Mouse (Mus musculus) brain, embryonic 14.5 days (tissue): ENCODE measurements around the gene Cds2. TPM values are rescaled to one million over a fixed set of nuclear protein-coding genes. Genes with fewer than 3 reads are reported as not detected.
A peak's percentile ranks its signal among the peaks of the same experiment; 100 is the strongest.
"Not testable (repeated sequence)": the region's sequence is repeated elsewhere in the genome, so short reads cannot be mapped to it uniquely, and the experiment has no call there.

Experiments
- DNase-seq: peaks from one replicate; pipeline ENCODE4 v3.0.0-alpha.2; 2011; ENCODE audit warnings: low read depth
- CTCF ChIP-seq: fragments of 200-500 bp; IDR thresholded peaks from 2 replicates; pipeline ENCODE4 v1.5.1; 2012; ENCODE audit warnings: inconsistent platforms, mild to moderate bottlenecking, moderate library complexity, borderline replicate concordance; ENCODE audit not compliant: insufficient read depth, insufficient read length; ENCODE audit errors: extremely low read depth
- POLR2A ChIP-seq: fragments of 200-500 bp; IDR thresholded peaks from 2 replicates; pipeline ENCODE4 v1.6.1; 2012; ENCODE audit warnings: mild to moderate bottlenecking, inconsistent platforms, borderline replicate concordance; ENCODE audit not compliant: poor library complexity, insufficient read depth, insufficient read length, severe bottlenecking; ENCODE audit errors: extremely low read depth
- polyA plus RNA-seq: library from polyadenylated mRNA; depleted of rRNA; stranded (reverse); fragments of >200 nt; gene quantifications from 2 replicates; pipeline ENCODE4 v1.2.3, GENCODE M21; 2012

Gene Cds2
- polyA plus RNA-seq, 1 experiment, result 59.5 TPM

DNA sequence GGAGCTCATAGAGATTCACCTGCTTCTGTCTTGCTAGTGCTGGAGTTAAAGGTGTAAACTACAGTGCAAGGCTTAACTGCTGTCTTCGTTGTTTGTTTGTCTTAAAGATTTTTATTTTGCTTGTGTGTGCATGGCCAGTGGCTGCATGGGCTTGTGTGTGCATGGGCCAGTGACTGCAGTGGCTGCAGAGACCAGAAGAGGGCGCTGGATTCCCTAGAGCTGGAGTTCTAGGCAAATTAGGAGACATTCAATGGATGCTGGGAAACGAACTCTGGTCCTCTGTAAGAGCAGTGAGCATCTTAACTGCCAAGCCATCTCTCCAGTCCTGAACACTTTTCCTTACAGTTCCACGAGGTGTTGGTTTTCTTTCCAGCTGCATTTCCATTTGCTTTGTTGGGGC is 12.6 kb downstream of the Cds2 start:
- TF ChIP-seq POLR2A, result no peak
- 0 out of 2 replicates have a peak, but pooled peaks have one; percentile 8 for TF ChIP-seq CTCF
- no peak for DNase-seq

GRCm38 (mm10) chr2:132276249-132276648 is 13.3 kb downstream of the Cds2 start:
- no peak for DNase-seq
- TF ChIP-seq POLR2A (no peak), CTCF (no peak)

- DNase-seq, result no peak
- TF ChIP-seq CTCF (no peak), POLR2A (no peak)
Measured at GRCm38 (mm10) chr2:132278273-132278853, 15.4 kb downstream of the Cds2 start.

GRCm38 (mm10) chr2:132279336-132279882 is 16.5 kb downstream of the Cds2 start:
- DNase-seq, result no peak
- TF ChIP-seq CTCF (no peak), POLR2A (no peak)

GRCm38 (mm10) chr2:132279978-132280377 is 17.0 kb downstream of the Cds2 start:
- TF ChIP-seq POLR2A, result no peak
- TF ChIP-seq CTCF, result no peak
- DNase-seq, result no peak

DNA sequence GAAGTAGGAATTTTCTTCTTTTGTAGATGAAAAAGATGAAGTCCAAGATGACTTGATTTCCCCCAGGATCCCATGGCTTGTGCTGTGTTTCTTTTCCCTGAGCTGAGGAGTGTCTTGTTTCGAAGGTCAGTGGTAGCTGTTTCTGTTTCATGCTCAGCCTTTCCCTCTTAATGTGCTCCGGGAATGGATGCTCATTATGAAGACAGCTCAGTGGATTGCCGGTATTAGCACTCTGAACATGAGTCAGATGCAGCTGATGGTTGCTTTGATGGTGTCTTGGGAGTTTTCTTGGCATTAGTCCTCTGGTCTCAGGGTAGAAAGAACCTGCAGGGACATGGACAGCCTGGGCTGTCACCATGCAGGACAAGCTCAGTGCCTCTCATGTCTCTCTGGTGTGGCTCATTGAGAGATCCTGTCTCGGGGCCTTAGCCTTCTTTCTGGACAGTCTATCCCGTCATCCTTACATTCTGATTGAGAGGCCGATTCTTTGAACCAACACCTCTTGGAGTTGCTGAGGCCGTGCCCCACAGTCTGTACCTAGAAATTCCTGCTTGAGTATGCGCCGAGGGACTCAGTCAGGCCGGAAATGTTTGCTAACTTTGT is 17.7 kb downstream of the Cds2 start:
- TF ChIP-seq CTCF (no peak), POLR2A (no peak)

GRCm38 (mm10) chr2:132281560-132282452 is 18.9 kb downstream of the Cds2 start:
- no peak for DNase-seq
- no peak for TF ChIP-seq CTCF
- TF ChIP-seq POLR2A, result no peak

More for the DNA sequence above, 17.7 kb downstream of the Cds2 start:
- DNase-seq, result no peak

DNA sequence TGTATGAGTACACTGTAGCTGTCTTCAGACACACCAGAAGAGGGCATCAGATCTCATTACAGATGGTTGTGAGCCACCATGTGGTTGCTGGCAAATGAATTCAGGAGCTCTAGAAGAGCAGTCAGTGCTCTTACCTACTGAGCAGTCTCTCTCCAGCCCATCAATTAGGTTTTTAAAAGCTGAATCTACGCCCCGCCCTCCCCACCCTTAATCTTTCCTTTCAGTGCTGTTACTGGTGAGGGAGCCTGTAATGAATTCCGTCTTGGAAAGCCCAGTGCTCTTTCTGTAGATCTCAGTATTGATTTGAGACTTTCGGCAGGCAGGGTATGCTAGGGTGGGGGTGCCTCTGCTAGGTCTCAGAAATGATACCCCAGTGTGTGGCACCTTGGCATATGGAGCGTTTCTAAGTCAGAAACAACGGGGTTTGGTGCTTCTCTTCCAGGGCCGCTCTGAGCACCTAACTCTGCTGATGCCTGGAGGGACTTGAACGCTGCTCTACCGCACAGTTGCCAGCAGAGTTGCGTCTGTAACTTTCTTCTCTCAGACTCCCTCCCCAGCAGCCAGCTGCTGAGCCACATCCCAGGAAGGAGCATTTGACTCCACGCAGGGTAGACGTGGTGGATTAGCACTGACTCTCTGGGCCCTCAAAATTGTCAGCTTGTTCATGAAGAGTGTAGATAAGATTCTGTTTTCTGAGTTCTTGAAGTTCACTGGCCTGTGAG is 19.7 kb downstream of the Cds2 start:
- TF ChIP-seq POLR2A (no peak), CTCF (no peak)
- DNase-seq, result peak; percentile 60

DNA sequence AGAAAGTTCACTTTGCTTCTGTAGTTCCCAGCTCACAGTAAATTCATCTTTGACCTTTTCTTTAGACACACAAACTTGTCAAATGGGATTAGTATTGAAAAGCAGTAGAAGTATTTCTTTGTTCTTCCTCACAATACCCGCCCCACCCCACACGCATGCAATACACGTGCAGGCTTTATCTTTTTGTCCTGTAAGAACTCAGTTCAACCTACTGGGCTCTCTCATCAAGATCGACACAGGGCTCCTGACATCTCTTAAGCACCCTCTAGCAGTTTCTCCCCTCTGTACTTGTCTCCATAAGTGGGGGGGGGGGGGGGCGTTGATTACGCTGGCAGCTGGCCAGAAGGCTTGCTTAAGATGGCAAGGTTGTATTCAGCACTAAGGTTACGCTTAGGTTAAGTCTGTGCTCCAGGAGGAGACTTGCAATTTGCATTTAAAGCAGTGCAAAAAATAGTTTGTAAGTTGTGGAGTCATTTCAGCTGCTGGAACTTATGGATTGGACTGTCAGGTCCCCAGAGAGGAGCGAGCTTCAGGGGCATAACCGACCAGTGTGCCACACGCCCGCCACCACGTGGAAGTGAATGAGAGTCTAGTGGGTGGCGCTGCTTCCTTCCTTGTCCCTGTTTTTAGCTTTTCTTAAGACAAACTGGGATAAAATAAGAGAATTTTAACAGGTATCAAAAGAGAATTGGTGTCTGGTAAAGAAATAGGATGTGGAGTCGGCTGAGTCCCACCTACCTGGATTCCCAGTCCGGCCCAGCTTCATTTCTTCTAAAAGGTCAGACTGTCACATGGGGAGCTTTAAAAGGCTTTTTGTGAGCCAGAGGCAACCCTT is 20.5 kb downstream of the Cds2 start:
- TF ChIP-seq CTCF (no peak), POLR2A (no peak)
- peak; percentile 49 for DNase-seq

- no peak for DNase-seq
- no peak for TF ChIP-seq POLR2A
- no peak for TF ChIP-seq CTCF
Measured at GRCm38 (mm10) chr2:132284492-132285139, 21.7 kb downstream of the Cds2 start.

GRCm38 (mm10) chr2:132285722-132286121 is 22.8 kb downstream of the Cds2 start:
- not testable (repeated sequence) for DNase-seq
